Mouse (Mus musculus): ENCODE results near the gene Rhoa.

DNA sequence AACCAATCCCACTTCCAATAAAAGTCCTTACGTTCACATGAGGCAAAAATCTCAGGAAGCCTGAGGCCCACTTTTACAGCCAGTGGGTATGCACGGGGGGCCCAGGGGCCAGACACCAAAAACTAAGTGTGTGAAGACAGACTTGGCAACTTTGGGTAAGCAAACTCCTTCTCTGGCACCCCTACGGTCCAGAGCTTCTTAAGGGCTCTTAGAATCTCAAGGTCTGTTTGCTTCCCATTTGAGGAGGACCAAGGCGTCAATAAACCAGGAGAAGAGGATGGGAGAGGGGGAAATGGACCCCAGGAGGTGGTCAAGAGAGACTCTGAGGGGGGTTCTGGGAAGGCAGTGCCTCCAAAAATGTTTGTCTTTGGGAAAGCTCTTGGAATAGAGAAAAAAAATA, 32.4 kb upstream of the Rhoa start:
- TF ChIP-seq CTCF (IDR thresholded peaks at IDR 0.05; ENCODE audit: low read depth): no peak
- no peak for TF ChIP-seq EP300 (IDR thresholded peaks at IDR 0.05; ENCODE audit: low read depth)

Measured in heart, postnatal 0 days (tissue).